Mouse (Mus musculus) adrenal gland, adult 8-10 months (tissue): Measurements from ENCODE around the gene Nos3. TPM values are rescaled to one million over a fixed set of nuclear protein-coding genes. Genes with fewer than 3 reads are reported as not detected.

Experiments
- DNase-seq: peaks from one replicate; pipeline ENCODE4 v3.0.0; 2022
- total RNA-seq, 4 experiments: library from RNA; stranded (reverse); gene quantifications; 2 replicates each; pipeline ENCODE4 v1.2.4; 2022

Gene Nos3
- total RNA-seq, 4 experiments from 2014 or later: 6.5 to 11.2 (median 9.1) TPM

GRCm38 (mm10) chr5:24344477-24345051 is 20.0 kb upstream of the Nos3 start:
- no peak for DNase-seq

- no peak for DNase-seq
These were observed 18.3 kb upstream of the Nos3 start for GRCm38 (mm10) chr5:24346313-24346712.

- no peak for DNase-seq
These were observed 17.3 kb upstream of the Nos3 start for GRCm38 (mm10) chr5:24347186-24347875.

GRCm38 (mm10) chr5:24348128-24348527 is 16.5 kb upstream of the Nos3 start:
- peak; percentile 73 for DNase-seq

- DNase-seq: no peak
These were observed 16.1 kb upstream of the Nos3 start for GRCm38 (mm10) chr5:24348546-24348945.

- no peak for DNase-seq
These were observed 14.5 kb upstream of the Nos3 start for GRCm38 (mm10) chr5:24350073-24350472.

- DNase-seq: no peak
These were observed 13.9 kb upstream of the Nos3 start for GRCm38 (mm10) chr5:24350531-24351250.

GRCm38 (mm10) chr5:24351278-24351677 is 13.3 kb upstream of the Nos3 start, which contains the start of gene Kcnh2:
Kcnh2 (minus strand) TSS chr5:24351604.
- no peak for DNase-seq

- DNase-seq: peak; percentile 76
These were observed 12.9 kb upstream of the Nos3 start for GRCm38 (mm10) chr5:24351701-24352171.

GRCm38 (mm10) chr5:24352251-24352859 is 12.3 kb upstream of the Nos3 start:
- peak; percentile 74 for DNase-seq

GRCm38 (mm10) chr5:24353327-24353726 is 11.3 kb upstream of the Nos3 start:
- DNase-seq: no peak

GRCm38 (mm10) chr5:24356764-24357163 is 7.8 kb upstream of the Nos3 start:
- no peak for DNase-seq

GRCm38 (mm10) chr5:24357461-24357860 is 7.1 kb upstream of the Nos3 start:
- DNase-seq: peak; percentile 50

- peak; percentile 83 for DNase-seq
These were observed 3.7 kb upstream of the Nos3 start for GRCm38 (mm10) chr5:24360792-24361454.

- DNase-seq: no peak
These were observed 1.1 kb upstream of the Nos3 start for GRCm38 (mm10) chr5:24363467-24363866.

- no peak for DNase-seq
These were observed 549 bp upstream of the Nos3 start for GRCm38 (mm10) chr5:24364061-24364460.

GRCm38 (mm10) chr5:24364963-24365362 is 353 bp downstream of the Nos3 start:
- no peak for DNase-seq

GRCm38 (mm10) chr5:24365528-24365927 is 918 bp downstream of the Nos3 start:
- DNase-seq: no peak

GRCm38 (mm10) chr5:24366426-24366825 is 1.8 kb downstream of the Nos3 start:
- DNase-seq: no peak

GRCm38 (mm10) chr5:24369767-24370166 is 5.2 kb downstream of the Nos3 start:
- DNase-seq: no peak

- no peak for DNase-seq
These were observed 9.2 kb downstream of the Nos3 start for GRCm38 (mm10) chr5:24373807-24374206.

GRCm38 (mm10) chr5:24374216-24374615 is 9.6 kb downstream of the Nos3 start:
- DNase-seq: no peak
